Mouse (Mus musculus): ENCODE results near the gene Cript. TPM values are rescaled to one million over a fixed set of nuclear protein-coding genes. Genes with fewer than 3 reads are reported as not detected.

Cript gene
- 36.0 and 42.1 TPM in 2 replicates for polyA plus RNA-seq (2012; rRNA removed)
- 126 and 132 TPM in 2 replicates for polyA plus RNA-seq (2014; fragmentation: Nextera tagmentation; extraction: Ambion mirVana)

DNA sequence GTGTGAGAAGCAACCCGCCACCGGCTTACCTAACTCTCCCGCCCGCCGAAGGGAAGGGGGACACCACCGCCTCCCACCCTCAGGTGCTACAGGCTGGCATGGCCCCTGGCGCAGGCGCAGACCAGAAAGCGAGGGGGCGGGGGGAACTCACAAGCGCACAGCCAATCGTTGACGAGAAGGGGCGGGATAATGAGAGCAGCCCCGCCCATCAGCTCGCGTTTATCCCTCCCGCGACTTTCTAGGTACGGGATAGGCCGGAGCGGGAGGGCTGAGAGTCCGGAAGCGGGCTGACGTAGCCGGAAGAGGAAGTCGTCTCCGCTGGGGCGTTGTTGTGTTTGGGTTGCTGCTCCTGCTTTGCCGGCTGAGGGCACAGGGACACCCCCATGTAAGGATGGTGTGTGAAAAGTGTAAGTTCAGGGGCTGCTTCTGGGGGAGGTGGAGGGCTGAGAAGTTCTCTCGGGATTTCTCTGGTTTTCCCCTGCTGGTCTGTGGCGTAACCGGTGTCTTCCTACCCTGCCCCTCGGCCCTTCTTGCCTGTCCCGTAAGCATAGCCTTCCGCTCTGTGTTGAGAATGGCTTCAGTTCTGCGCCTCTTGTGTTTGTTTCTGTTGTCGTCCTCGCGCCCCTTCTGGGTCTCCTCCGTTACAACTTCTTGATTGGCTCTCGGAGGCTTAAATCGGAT is at the start of gene Cript, which contains the start of gene Pigf:
Gene Cript, plus strand, starts transcription at position 282 of the 681 bp plus-strand sequence.
Gene Pigf, minus strand, starts transcription at position 138 of the 681 bp plus-strand sequence.
- Histone ChIP-seq H3K27ac (replicated peaks; ENCODE audit: low read depth, low read length) (no peak within 1 kb of the TSS), H3K9me3 (ENCODE audit: control insufficient read depth, low read length) (no peaks in the 10 kb centered on the region), H3K27me3 (ENCODE audit: control insufficient read depth, insufficient read depth, low read length) (no peaks in the 10 kb centered on the region), H3K4me3 (replicated peaks; ENCODE audit: low read length) (peak within 1 kb of the TSS; percentile 89), H3K4me2 (replicated peaks; ENCODE audit: low read depth, low read length, severe bottlenecking) (peak within 1 kb of the TSS; percentile 89), H3K9ac (ENCODE audit: low read depth, low read length, severe bottlenecking) (peak within 1 kb of the TSS; percentile 65), H3K4me1 (ENCODE audit: control insufficient read depth, insufficient read depth, low read length) (peaks cover 3% of the 10 kb centered on the region; the same call in 1 of the 2 replicates), H3K36me3 (ENCODE audit: control insufficient read depth, insufficient read depth, low read length) (peaks cover 3% of the 10 kb centered on the region; the same call in 1 of the 2 replicates)
- under 1% methylated on average over 38 of the region's 43 CpGs for WGBS
- peak; percentile 100 for ATAC-seq (ENCODE audit: low FRiP score, low read depth)
- DNase-seq (ENCODE audit: low spot score) = peak; percentile 99
- TF ChIP-seq POLR2A (IDR thresholded peaks at IDR 0.05; ENCODE audit: borderline replicate concordance, extremely low read depth, insufficient read depth, insufficient read length) = peak; percentile 39; the same call in 1 of the 2 replicates

DNA sequence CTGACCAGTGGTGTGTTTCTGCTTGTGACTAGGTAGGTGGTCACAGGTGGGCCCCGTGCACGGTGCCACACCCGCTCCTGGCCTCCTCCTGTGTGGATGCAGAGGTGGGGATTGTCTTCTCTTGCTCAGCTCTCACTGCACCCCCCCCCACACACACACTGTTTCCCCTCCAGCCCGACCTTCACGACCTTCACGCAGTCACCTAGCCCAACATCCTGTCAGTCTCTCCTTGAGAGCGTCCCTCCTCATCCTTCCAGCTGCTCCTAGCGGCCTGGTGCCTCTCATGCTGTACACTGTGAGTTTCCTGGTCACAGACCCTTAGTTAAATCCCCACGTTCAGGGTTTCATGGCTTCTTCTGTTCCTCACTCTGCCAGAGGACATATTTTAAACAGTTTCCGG is 49.0 kb upstream of the Cript start:
- Histone ChIP-seq H3K9ac (ENCODE audit: low read depth, low read length, severe bottlenecking) (no peak overlapping the region), H3K9me3 (ENCODE audit: control insufficient read depth, low read length) (no peaks in the 10 kb centered on the region), H3K36me3 (ENCODE audit: control insufficient read depth, insufficient read depth, low read length) (peaks cover 56% of the 10 kb centered on the region), H3K4me1 (ENCODE audit: control insufficient read depth, insufficient read depth, low read length) (no peaks in the 10 kb centered on the region), H3K4me3 (replicated peaks; ENCODE audit: low read length) (no peak overlapping the region), H3K4me2 (replicated peaks; ENCODE audit: low read depth, low read length, severe bottlenecking) (no peak overlapping the region), H3K27ac (replicated peaks; ENCODE audit: low read depth, low read length) (no peak overlapping the region), H3K27me3 (ENCODE audit: control insufficient read depth, insufficient read depth, low read length) (no peaks in the 10 kb centered on the region)
- no peak for TF ChIP-seq POLR2A (IDR thresholded peaks at IDR 0.05; ENCODE audit: borderline replicate concordance, extremely low read depth, insufficient read depth, insufficient read length)
- ATAC-seq (ENCODE audit: low FRiP score, low read depth) (no peak), DNase-seq (ENCODE audit: low spot score) (no peak)
- 76% methylated on average over 10 of the region's 10 CpGs for WGBS

DNA sequence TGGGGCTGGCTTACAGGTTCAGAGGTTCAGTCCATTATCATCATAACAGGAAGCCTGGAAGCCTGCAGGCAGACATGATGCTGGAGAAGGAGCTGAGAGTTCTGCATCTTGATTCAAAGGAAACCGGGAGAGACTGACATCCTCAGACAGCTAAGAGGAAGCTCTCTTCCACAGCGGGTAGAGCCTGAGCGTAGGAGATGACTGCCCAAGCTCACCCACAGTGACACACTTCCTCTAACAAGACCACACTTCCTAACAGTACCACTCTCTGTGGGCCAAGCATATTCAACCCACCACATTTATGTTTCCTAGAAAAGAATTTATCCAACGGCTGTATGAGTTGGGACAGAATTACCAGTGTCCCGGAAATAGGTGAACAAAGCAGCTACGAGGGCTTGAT is 46.9 kb upstream of the Cript start:
- Histone ChIP-seq H3K27ac (replicated peaks; ENCODE audit: low read depth, low read length) (no peak overlapping the region), H3K9ac (ENCODE audit: low read depth, low read length, severe bottlenecking) (no peak overlapping the region), H3K4me2 (replicated peaks; ENCODE audit: low read depth, low read length, severe bottlenecking) (no peak overlapping the region), H3K27me3 (ENCODE audit: control insufficient read depth, insufficient read depth, low read length) (no peaks in the 10 kb centered on the region), H3K36me3 (ENCODE audit: control insufficient read depth, insufficient read depth, low read length) (peaks cover 47% of the 10 kb centered on the region), H3K4me1 (ENCODE audit: control insufficient read depth, insufficient read depth, low read length) (no peaks in the 10 kb centered on the region), H3K9me3 (ENCODE audit: control insufficient read depth, low read length) (no peaks in the 10 kb centered on the region), H3K4me3 (replicated peaks; ENCODE audit: low read length) (no peak overlapping the region)
- no peak for ATAC-seq (ENCODE audit: low FRiP score, low read depth)
- 92% methylated on average over 6 of the region's 6 CpGs for WGBS
- TF ChIP-seq POLR2A (IDR thresholded peaks at IDR 0.05; ENCODE audit: borderline replicate concordance, extremely low read depth, insufficient read depth, insufficient read length) = no peak
- DNase-seq (ENCODE audit: low spot score) = no peak

DNA sequence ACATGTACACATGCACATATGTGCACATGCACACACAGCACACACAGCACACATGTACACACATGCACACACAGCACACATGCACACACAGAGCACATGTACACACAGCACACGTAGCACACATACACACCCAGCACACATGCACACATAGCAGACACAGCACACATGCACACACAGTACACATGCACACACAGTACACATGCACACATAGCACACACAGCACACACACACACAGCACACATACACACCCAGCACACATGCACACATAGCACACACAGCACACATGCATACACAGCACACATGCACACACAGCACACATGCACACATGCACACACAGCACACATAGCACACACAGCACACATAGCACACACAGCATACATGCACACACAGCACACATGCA is 44.1 kb upstream of the Cript start:
- DNase-seq (ENCODE audit: low spot score) (no peak), ATAC-seq (ENCODE audit: low FRiP score, low read depth) (no peak)
- no peak for TF ChIP-seq POLR2A (IDR thresholded peaks at IDR 0.05; ENCODE audit: borderline replicate concordance, extremely low read depth, insufficient read depth, insufficient read length)
- Histone ChIP-seq H3K36me3 (ENCODE audit: control insufficient read depth, insufficient read depth, low read length) (peaks cover 30% of the 10 kb centered on the region), H3K4me1 (ENCODE audit: control insufficient read depth, insufficient read depth, low read length) (no peaks in the 10 kb centered on the region), H3K27me3 (ENCODE audit: control insufficient read depth, insufficient read depth, low read length) (no peaks in the 10 kb centered on the region), H3K9me3 (ENCODE audit: control insufficient read depth, low read length) (no peaks in the 10 kb centered on the region), H3K9ac (ENCODE audit: low read depth, low read length, severe bottlenecking) (no peak overlapping the region), H3K4me2 (replicated peaks; ENCODE audit: low read depth, low read length, severe bottlenecking) (no peak overlapping the region), H3K4me3 (replicated peaks; ENCODE audit: low read length) (no peak overlapping the region), H3K27ac (replicated peaks; ENCODE audit: low read depth, low read length) (no peak overlapping the region)
- 90% methylated on average over 1 of the region's 1 CpGs for WGBS

DNA sequence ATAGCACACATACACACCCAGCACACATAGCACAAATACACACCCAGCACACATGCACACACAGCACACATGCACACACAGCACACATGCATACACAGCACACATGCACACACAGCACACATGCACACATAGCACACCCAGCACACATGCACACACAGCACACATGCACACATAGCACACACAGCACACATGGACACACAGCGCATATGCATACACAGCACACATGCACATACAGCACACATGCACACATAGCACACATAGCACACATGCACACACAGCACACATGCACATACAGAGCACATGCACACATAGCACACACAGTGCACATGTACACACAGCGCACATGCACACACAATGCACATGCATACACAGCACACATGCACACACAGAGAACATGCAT is 43.6 kb upstream of the Cript start:
- no peak overlapping the region for H3K27ac ChIP-seq (replicated peaks; ENCODE audit: low read depth, low read length)
- H3K4me3 ChIP-seq (replicated peaks; ENCODE audit: low read length) = no peak overlapping the region
- H3K9ac ChIP-seq (ENCODE audit: low read depth, low read length, severe bottlenecking) = no peak overlapping the region
- no peak overlapping the region for H3K4me2 ChIP-seq (replicated peaks; ENCODE audit: low read depth, low read length, severe bottlenecking)
- H3K9me3 ChIP-seq (ENCODE audit: control insufficient read depth, low read length) = no peaks in the 10 kb centered on the region
- peaks cover 25% of the 10 kb centered on the region for H3K36me3 ChIP-seq (ENCODE audit: control insufficient read depth, insufficient read depth, low read length)
- ATAC-seq (ENCODE audit: low FRiP score, low read depth) (no peak), DNase-seq (ENCODE audit: low spot score) (no peak)
- TF ChIP-seq POLR2A (IDR thresholded peaks at IDR 0.05; ENCODE audit: borderline replicate concordance, extremely low read depth, insufficient read depth, insufficient read length) = no peak
- 100% methylated on average over 2 of the region's 2 CpGs for WGBS
- no peaks in the 10 kb centered on the region for H3K27me3 ChIP-seq (ENCODE audit: control insufficient read depth, insufficient read depth, low read length)
- H3K4me1 ChIP-seq (ENCODE audit: control insufficient read depth, insufficient read depth, low read length) = no peaks in the 10 kb centered on the region
